Mouse (Mus musculus): ENCODE measurements around the gene Phf5a. TPM values are rescaled to one million over a fixed set of nuclear protein-coding genes. Genes with fewer than 3 reads are reported as not detected.
A peak's percentile ranks its signal among the peaks of the same experiment; 100 is the strongest.
"Not testable (repeated sequence)": the region's sequence is repeated elsewhere in the genome, so short reads cannot be mapped to it uniquely, and the experiment has no call there.

Gene Phf5a
- polyA plus RNA-seq, 1 experiment from 2014 or later, result 63.0 TPM

- H3K9ac ChIP-seq (replicated peaks), result no peak overlapping the region
- TF ChIP-seq CTCF (IDR thresholded peaks at IDR 0.05; ENCODE audit: low read depth), result no peak
- no peak for TF ChIP-seq EP300 (IDR thresholded peaks at IDR 0.05; ENCODE audit: low read depth)
- DNase-seq (no peak), ATAC-seq (peak; percentile 18; the same call in 1 of the 2 replicates)
- no peak overlapping the region for H3K4me2 ChIP-seq (ENCODE audit: low read depth, low read length)
- H3K36me3 ChIP-seq (replicated peaks; ENCODE audit: insufficient read depth, low read length), result peaks cover 63% of the 10 kb centered on the region
- no peaks in the 10 kb centered on the region for H3K27me3 ChIP-seq (ENCODE audit: insufficient read depth, low read length)
- WGBS (ENCODE audit: insufficient replicate concordance), result 76% methylated on average over 5 of the region's 5 CpGs
- H3K4me3 ChIP-seq (ENCODE audit: low read depth, low read length), result no peak overlapping the region
- H3K4me1 ChIP-seq (ENCODE audit: insufficient read depth), result peaks cover 5% of the 10 kb centered on the region; the same call in 1 of the 2 replicates
- H3K27ac ChIP-seq (ENCODE audit: low read depth), result no peak overlapping the region
- H3K9me3 ChIP-seq (ENCODE audit: low read length), result no peaks in the 10 kb centered on the region
These were observed 44.0 kb upstream of the Phf5a start for GRCm38 (mm10) chr15:81915663-81916062.

- H3K4me1 ChIP-seq (ENCODE audit: insufficient read depth), result peaks cover 5% of the 10 kb centered on the region; the same call in 1 of the 2 replicates
- H3K27ac ChIP-seq (ENCODE audit: low read depth), result no peak overlapping the region
- 60% methylated on average over 5 of the region's 5 CpGs for WGBS (ENCODE audit: insufficient replicate concordance)
- H3K27me3 ChIP-seq (ENCODE audit: insufficient read depth, low read length), result no peaks in the 10 kb centered on the region
- no peak overlapping the region for H3K9ac ChIP-seq (replicated peaks)
- DNase-seq (no peak), ATAC-seq (peak; percentile 38)
- peaks cover 71% of the 10 kb centered on the region for H3K36me3 ChIP-seq (replicated peaks; ENCODE audit: insufficient read depth, low read length)
- H3K4me3 ChIP-seq (ENCODE audit: low read depth, low read length), result no peak overlapping the region
- H3K4me2 ChIP-seq (ENCODE audit: low read depth, low read length), result no peak overlapping the region
- H3K9me3 ChIP-seq (ENCODE audit: low read length), result no peaks in the 10 kb centered on the region
- TF ChIP-seq EP300 (IDR thresholded peaks at IDR 0.05; ENCODE audit: low read depth) (no peak), CTCF (IDR thresholded peaks at IDR 0.05; ENCODE audit: low read depth) (no peak)
These were observed 43.0 kb upstream of the Phf5a start for GRCm38 (mm10) chr15:81914668-81915067.

- no peak overlapping the region for H3K4me3 ChIP-seq (ENCODE audit: low read depth, low read length)
- WGBS (ENCODE audit: insufficient replicate concordance), result 76% methylated on average over 2 of the region's 2 CpGs
- no peaks in the 10 kb centered on the region for H3K9me3 ChIP-seq (ENCODE audit: low read length)
- H3K4me2 ChIP-seq (ENCODE audit: low read depth, low read length), result no peak overlapping the region
- no peak for DNase-seq
- H3K4me1 ChIP-seq (ENCODE audit: insufficient read depth), result peaks cover 5% of the 10 kb centered on the region; the same call in 1 of the 2 replicates
- H3K27ac ChIP-seq (ENCODE audit: low read depth), result no peak overlapping the region
- no peak overlapping the region for H3K9ac ChIP-seq (replicated peaks)
- peaks cover 79% of the 10 kb centered on the region for H3K36me3 ChIP-seq (replicated peaks; ENCODE audit: insufficient read depth, low read length)
- TF ChIP-seq EP300 (IDR thresholded peaks at IDR 0.05; ENCODE audit: low read depth) (no peak), CTCF (IDR thresholded peaks at IDR 0.05; ENCODE audit: low read depth) (no peak)
- no peak for ATAC-seq
- no peaks in the 10 kb centered on the region for H3K27me3 ChIP-seq (ENCODE audit: insufficient read depth, low read length)
These were observed 40.8 kb upstream of the Phf5a start for GRCm38 (mm10) chr15:81912498-81912897.

DNA sequence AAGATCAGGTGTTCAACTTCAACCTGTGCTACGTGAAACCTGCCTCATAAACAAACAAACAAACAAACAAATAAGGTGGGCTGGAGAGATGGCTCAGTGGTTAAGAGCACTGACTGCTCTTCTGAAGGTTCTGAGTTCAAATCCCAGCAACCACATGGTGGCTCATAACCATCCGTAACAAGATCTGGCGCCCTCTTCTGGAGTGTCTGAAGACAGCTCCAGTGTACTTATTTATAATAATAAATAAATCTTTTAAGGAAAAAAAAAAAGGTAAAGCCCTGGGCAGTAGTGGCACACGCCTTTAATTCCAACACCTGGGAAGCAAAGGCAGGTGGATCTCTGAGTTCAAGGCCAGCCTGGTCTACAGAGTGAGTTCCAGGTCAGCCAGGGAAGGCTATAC is 37.1 kb upstream of the Phf5a start:
- H3K27ac ChIP-seq (ENCODE audit: low read depth); H3K9me3 ChIP-seq (ENCODE audit: low read length); H3K4me3 ChIP-seq (ENCODE audit: low read depth, low read length); H3K4me1 ChIP-seq (ENCODE audit: insufficient read depth); H3K4me2 ChIP-seq (ENCODE audit: low read depth, low read length); DNase-seq; H3K27me3 ChIP-seq (ENCODE audit: insufficient read depth, low read length); H3K9ac ChIP-seq (replicated peaks); ATAC-seq: not testable (repeated sequence)
- 78% methylated on average over 4 of the region's 4 CpGs for WGBS (ENCODE audit: insufficient replicate concordance)
- H3K36me3 ChIP-seq (replicated peaks; ENCODE audit: insufficient read depth, low read length), result peaks cover 73% of the 10 kb centered on the region
- TF ChIP-seq CTCF (IDR thresholded peaks at IDR 0.05; ENCODE audit: low read depth), result peak; percentile 32; the same call in 1 of the 2 replicates

DNA sequence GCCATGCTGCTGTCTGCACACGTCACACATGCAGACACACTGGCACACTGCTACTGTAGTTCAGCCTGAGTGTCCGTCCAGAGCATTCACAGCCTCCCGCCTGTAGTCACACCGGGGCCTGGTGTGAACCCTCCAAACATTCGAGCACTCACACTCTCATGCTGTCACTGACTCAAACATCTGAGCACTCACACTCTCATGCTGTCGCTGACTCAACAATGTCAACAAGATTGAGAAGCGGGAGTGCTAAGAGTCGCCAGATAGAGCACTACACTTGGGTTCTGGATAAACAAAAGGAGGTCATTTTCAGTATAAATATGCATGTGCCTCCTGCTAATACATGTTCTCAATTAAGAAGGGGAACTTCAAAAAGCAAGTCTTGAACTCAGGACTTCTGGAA is 36.2 kb upstream of the Phf5a start:
- Histone ChIP-seq H3K9me3 (ENCODE audit: low read length) (no peaks in the 10 kb centered on the region), H3K4me2 (ENCODE audit: low read depth, low read length) (no peak overlapping the region), H3K27me3 (ENCODE audit: insufficient read depth, low read length) (no peaks in the 10 kb centered on the region), H3K36me3 (replicated peaks; ENCODE audit: insufficient read depth, low read length) (peaks cover 73% of the 10 kb centered on the region), H3K4me1 (ENCODE audit: insufficient read depth) (no peaks in the 10 kb centered on the region), H3K4me3 (ENCODE audit: low read depth, low read length) (no peak overlapping the region), H3K27ac (ENCODE audit: low read depth) (no peak overlapping the region), H3K9ac (replicated peaks) (no peak overlapping the region)
- DNase-seq, result no peak
- TF ChIP-seq CTCF (IDR thresholded peaks at IDR 0.05; ENCODE audit: low read depth) (no peak), EP300 (IDR thresholded peaks at IDR 0.05; ENCODE audit: low read depth) (no peak)
- no peak for ATAC-seq
- 85% methylated on average over 8 of the region's 8 CpGs for WGBS (ENCODE audit: insufficient replicate concordance)

DNA sequence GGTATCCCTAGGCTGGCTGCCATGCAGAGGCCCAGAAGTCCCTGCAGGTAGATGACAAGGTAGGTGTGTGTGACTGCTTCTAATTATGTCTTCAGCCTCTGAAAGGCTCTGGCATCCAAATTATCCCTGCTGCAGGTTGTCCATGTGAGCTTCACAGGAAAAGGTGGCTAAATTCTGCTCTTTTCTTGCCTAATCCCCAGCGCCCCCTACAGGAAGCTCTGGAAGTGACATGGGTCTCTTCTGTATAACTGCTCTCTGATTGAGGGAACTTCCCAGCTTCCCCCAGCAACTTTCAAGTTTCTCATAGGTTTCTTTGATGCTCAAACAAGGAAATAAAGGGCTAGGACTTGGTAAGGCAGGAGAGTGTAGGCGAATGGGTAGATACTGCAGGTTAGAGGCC is 33.2 kb upstream of the Phf5a start:
- H3K27ac ChIP-seq (ENCODE audit: low read depth), result no peak overlapping the region
- DNase-seq (peak; percentile 84), ATAC-seq (peak; percentile 33; the same call in 1 of the 2 replicates)
- H3K27me3 ChIP-seq (ENCODE audit: insufficient read depth, low read length), result no peaks in the 10 kb centered on the region
- H3K9me3 ChIP-seq (ENCODE audit: low read length), result no peaks in the 10 kb centered on the region
- H3K4me3 ChIP-seq (ENCODE audit: low read depth, low read length), result no peak overlapping the region
- no peak overlapping the region for H3K9ac ChIP-seq (replicated peaks)
- H3K4me1 ChIP-seq (ENCODE audit: insufficient read depth), result no peaks in the 10 kb centered on the region
- TF ChIP-seq EP300 (IDR thresholded peaks at IDR 0.05; ENCODE audit: low read depth) (no peak), CTCF (IDR thresholded peaks at IDR 0.05; ENCODE audit: low read depth) (peak; percentile 87)
- whole genome bisulfite sequencing (ENCODE audit: insufficient replicate concordance), result 34% methylated on average over 2 of the region's 2 CpGs
- no peak overlapping the region for H3K4me2 ChIP-seq (ENCODE audit: low read depth, low read length)
- peaks cover 72% of the 10 kb centered on the region for H3K36me3 ChIP-seq (replicated peaks; ENCODE audit: insufficient read depth, low read length)

GRCm38 (mm10) chr15:81898751-81899150 is 27.0 kb upstream of the Phf5a start:
- ATAC-seq (no peak), DNase-seq (no peak)
- Histone ChIP-seq H3K27me3 (ENCODE audit: insufficient read depth, low read length) (no peaks in the 10 kb centered on the region), H3K9ac (replicated peaks) (no peak overlapping the region), H3K27ac (ENCODE audit: low read depth) (peak overlapping the region; percentile 55), H3K4me3 (ENCODE audit: low read depth, low read length) (no peak overlapping the region), H3K9me3 (ENCODE audit: low read length) (no peaks in the 10 kb centered on the region), H3K36me3 (replicated peaks; ENCODE audit: insufficient read depth, low read length) (peaks cover 56% of the 10 kb centered on the region), H3K4me1 (ENCODE audit: insufficient read depth) (peaks cover 14% of the 10 kb centered on the region), H3K4me2 (ENCODE audit: low read depth, low read length) (no peak overlapping the region)
- TF ChIP-seq EP300 (IDR thresholded peaks at IDR 0.05; ENCODE audit: low read depth) (no peak), CTCF (IDR thresholded peaks at IDR 0.05; ENCODE audit: low read depth) (no peak)
- 83% methylated on average over 2 of the region's 2 CpGs for WGBS (ENCODE audit: insufficient replicate concordance)

Data from liver, postnatal 0 days (tissue).